Mouse (Mus musculus) thymus, adult 2 months (tissue): Measurements from ENCODE around the gene Mrps7. TPM values are rescaled to one million over a fixed set of nuclear protein-coding genes. Genes with fewer than 3 reads are reported as not detected.
"Not testable (repeated sequence)": the region's sequence is repeated elsewhere in the genome, so short reads cannot be mapped to it uniquely, and the experiment has no call there.

Experiments used
- DNase-seq: peaks from one replicate; pipeline ENCODE4 v3.0.0; 2021
- H3K27ac ChIP-seq: fragments of 200-500 bp; 2 replicates; pipeline ENCODE4 v1.5.1; 2012; ENCODE audit warnings: low read length, control low read depth; ENCODE audit not compliant: control insufficient read depth, insufficient read depth
- H3K27me3 ChIP-seq: fragments of 200-500 bp; 2 replicates; pipeline ENCODE4 v1.6.1; 2012; ENCODE audit warnings: mild to moderate bottlenecking, low read length, moderate library complexity, mixed read lengths; ENCODE audit not compliant: control insufficient read depth, insufficient read depth
- H3K36me3 ChIP-seq: fragments of 200-500 bp; 2 replicates; pipeline ENCODE4 v1.6.1; 2012; ENCODE audit warnings: mild to moderate bottlenecking, low read length, moderate library complexity; ENCODE audit not compliant: control insufficient read depth, insufficient read depth
- H3K4me1 ChIP-seq: fragments of 200-500 bp; replicated peaks from 2 replicates; pipeline ENCODE4 v1.6.1; 2012; ENCODE audit warnings: low read length; ENCODE audit not compliant: control insufficient read depth, insufficient read depth
- H3K4me3 ChIP-seq: fragments of 200-500 bp; 2 replicates; pipeline ENCODE4 v1.5.1; 2012; ENCODE audit warnings: mild to moderate bottlenecking, low read length, control low read depth, moderate library complexity; ENCODE audit not compliant: control insufficient read depth, insufficient read depth
- CTCF ChIP-seq: fragments of 200-500 bp; IDR thresholded peaks from 2 replicates; pipeline ENCODE4 v1.5.1; 2012; ENCODE audit warnings: mild to moderate bottlenecking, control low read depth, low read length, moderate library complexity, borderline replicate concordance; ENCODE audit not compliant: control insufficient read depth, poor library complexity, insufficient read depth; ENCODE audit errors: extremely low read depth
- POLR2A ChIP-seq: fragments of 200-500 bp; IDR thresholded peaks from 2 replicates; pipeline ENCODE4 v1.6.1; 2012; ENCODE audit warnings: mild to moderate bottlenecking, low read length, control low read depth, moderate library complexity; ENCODE audit not compliant: control insufficient read depth, poor library complexity, insufficient read depth; ENCODE audit errors: extremely low read depth
- WGBS: fragments of 180-500 bp; shearing (Covaris S2); methylation state at CpG from one replicate; pipeline ENCODE4 v1.1.7; 2018; 5-methylcytosine and 5-hydroxymethylcytosine counted together
- polyA plus RNA-seq: library from polyadenylated mRNA; depleted of rRNA; stranded (reverse); fragments of >200 nt; gene quantifications from 2 replicates; pipeline ENCODE4 v1.2.3, GENCODE M21; 2012

Gene Mrps7
- polyA plus RNA-seq, 1 experiment, result 25.0 TPM

DNA sequence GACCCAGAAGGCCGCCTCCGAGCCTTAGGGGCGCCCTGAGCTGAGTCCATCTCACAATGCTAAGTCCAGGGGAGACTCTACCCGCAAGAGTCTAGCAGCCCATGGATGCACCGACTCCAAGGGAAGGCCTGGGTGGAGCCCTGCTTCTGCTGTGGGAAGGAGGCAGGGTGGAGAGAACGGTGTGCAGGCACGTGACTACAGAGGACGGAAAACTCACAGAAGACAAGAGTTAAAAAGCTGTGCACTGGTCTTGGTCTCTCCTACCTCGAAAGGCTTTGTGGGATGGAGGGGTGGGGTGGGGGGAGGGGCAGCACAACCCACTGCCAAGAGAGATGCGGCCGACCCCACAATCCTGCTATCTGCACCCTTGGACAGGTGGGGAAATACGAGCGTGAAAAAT is 40.6 kb downstream of the Mrps7 start:
- H3K4me1 ChIP-seq, result peaks cover 48% of the 10 kb centered on the region
- no peaks in the 10 kb centered on the region for H3K27me3 ChIP-seq
- H3K27ac ChIP-seq, result no peak overlapping the region
- H3K36me3 ChIP-seq, result peaks cover 10% of the 10 kb centered on the region; the same call in 1 of the 2 replicates
- no peak overlapping the region for H3K4me3 ChIP-seq
- no peak for DNase-seq
- TF ChIP-seq CTCF, result no peak
- WGBS, result 88% methylated on average over 13 of the region's 13 CpGs

DNA sequence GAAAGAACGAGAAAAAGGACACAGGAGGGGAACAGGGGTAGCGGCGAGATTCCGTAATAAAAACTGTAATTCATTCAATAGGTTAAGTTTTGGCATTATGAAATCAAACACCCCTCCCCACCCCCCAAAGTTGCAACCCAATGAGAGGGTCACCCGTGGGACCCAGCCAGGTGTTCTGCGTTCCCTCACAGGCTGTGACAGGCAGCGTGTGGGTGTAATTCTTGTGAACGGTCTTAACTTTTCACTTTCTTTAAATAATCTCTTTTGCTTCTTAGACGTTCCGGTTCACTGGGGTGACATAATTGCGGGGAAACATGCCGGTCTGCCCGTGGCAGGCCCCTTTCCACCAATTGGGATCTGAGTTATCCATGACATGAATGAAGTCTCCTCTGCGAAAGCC is 41.8 kb downstream of the Mrps7 start:
- not testable (repeated sequence) for DNase-seq, H3K4me3 ChIP-seq, H3K27me3 ChIP-seq, H3K27ac ChIP-seq
- 91% methylated on average over 14 of the region's 14 CpGs for WGBS
- Histone ChIP-seq H3K4me1 (peaks cover 37% of the 10 kb centered on the region), H3K36me3 (peaks cover 15% of the 10 kb centered on the region; the same call in 1 of the 2 replicates)

DNA sequence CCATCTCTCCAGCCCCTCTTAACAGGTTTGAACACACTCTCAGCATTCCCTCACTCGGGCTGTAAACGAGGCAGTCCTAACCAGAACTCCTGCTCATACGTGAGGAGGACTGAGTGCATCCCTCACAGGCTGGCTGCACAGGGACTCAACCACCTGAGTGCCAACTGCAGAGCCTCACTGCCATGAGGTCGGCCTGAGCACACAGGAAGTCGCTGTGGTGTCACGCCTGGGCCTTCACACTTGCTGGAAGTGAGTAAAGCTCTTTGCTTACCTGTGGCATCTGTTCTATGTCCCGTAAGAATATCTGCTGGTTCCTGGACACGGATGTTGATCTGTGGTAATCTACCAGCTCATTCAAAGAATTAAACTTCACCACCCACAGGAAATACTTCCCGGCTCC is 42.7 kb downstream of the Mrps7 start:
- H3K36me3 ChIP-seq, result peaks cover 15% of the 10 kb centered on the region; the same call in 1 of the 2 replicates
- WGBS, result 62% methylated on average over 9 of the region's 9 CpGs

DNA sequence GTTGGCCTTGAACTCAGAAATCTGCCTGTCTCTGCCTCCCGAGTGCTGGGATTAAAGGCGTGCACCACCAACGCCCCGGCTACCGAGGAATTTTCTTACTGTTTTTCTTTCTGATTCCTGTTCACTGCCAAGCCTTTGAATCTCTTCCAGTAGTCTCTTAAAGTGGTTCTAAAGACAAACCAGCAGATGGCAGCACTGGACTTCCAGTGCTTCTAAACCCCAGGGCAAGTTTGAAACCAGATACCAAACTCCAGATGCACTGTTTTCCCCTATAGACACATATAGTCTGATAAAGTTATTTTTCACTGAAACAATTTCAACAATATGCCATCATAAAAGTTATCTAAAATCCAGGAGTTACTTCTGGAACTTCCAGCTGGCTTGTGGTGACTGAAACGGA is 43.7 kb downstream of the Mrps7 start:
- DNase-seq, result peak; percentile 59
- WGBS, result 64% methylated on average over 6 of the region's 6 CpGs
- Histone ChIP-seq H3K4me1 (peaks cover 20% of the 10 kb centered on the region), H3K4me3 (no peak overlapping the region), H3K27ac (no peak overlapping the region), H3K27me3 (no peaks in the 10 kb centered on the region), H3K36me3 (peaks cover 15% of the 10 kb centered on the region; the same call in 1 of the 2 replicates)
- TF ChIP-seq POLR2A, result no peak
- TF ChIP-seq CTCF, result no peak

More for the DNA sequence above, 42.7 kb downstream of the Mrps7 start:
- Histone ChIP-seq H3K27ac (no peak overlapping the region), H3K27me3 (no peaks in the 10 kb centered on the region), H3K4me1 (peaks cover 28% of the 10 kb centered on the region), H3K4me3 (no peak overlapping the region)
- DNase-seq, result peak; percentile 25
- TF ChIP-seq POLR2A (no peak), CTCF (no peak)

DNA sequence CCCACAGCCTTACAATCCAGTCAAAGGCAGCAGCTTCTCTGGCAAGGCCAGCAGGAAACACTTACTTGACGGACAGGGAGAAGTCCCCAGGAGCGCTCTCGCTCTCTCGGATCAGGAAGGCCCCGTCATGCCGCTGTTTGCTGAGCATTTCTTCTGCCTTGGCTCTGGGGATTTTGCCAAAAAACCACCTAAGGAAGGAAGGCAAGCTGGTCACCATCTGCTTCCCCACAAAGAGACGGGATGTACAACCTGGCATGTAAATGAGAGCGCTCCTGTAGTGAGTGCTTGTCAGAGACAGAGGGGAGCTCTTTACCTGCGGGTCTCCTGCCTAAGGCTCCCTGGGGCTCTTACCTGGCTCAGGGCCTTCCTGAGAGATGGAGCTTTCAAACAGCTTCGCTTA is 46.0 kb downstream of the Mrps7 start:
- no peak overlapping the region for H3K27ac ChIP-seq
- no peaks in the 10 kb centered on the region for H3K27me3 ChIP-seq
- H3K4me1 ChIP-seq, result peaks cover 7% of the 10 kb centered on the region
- TF ChIP-seq POLR2A (no peak), CTCF (no peak)
- H3K4me3 ChIP-seq, result no peak overlapping the region
- no peak for DNase-seq
- peaks cover 24% of the 10 kb centered on the region for H3K36me3 ChIP-seq
- 93% methylated on average over 10 of the region's 10 CpGs for WGBS

DNA sequence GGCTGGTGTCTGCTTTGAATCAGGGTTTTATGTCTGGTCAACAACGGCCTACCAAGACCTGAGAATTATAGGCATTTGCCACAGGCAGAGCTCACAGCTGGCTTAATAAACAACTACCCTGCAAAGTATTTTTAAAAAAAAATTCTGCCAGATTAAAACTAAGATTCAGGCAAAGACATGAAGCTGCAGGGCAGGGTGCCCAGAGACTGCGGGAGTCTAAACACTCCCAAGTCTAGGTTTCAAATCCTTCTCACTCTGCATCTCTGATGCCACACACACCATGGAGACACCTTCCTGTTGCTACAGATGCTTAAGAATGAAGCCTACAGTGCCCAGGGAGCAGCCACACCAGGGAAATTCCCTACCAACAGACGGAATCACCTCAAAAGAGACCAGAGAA is 48.0 kb downstream of the Mrps7 start:
- no peak for DNase-seq
- 97% methylated on average over 3 of the region's 3 CpGs for WGBS
- Histone ChIP-seq H3K27me3 (no peaks in the 10 kb centered on the region), H3K4me1 (peaks cover 2% of the 10 kb centered on the region), H3K4me3 (no peak overlapping the region), H3K36me3 (peaks cover 26% of the 10 kb centered on the region), H3K27ac (no peak overlapping the region)
- no peak for TF ChIP-seq POLR2A
- TF ChIP-seq CTCF, result no peak

DNA sequence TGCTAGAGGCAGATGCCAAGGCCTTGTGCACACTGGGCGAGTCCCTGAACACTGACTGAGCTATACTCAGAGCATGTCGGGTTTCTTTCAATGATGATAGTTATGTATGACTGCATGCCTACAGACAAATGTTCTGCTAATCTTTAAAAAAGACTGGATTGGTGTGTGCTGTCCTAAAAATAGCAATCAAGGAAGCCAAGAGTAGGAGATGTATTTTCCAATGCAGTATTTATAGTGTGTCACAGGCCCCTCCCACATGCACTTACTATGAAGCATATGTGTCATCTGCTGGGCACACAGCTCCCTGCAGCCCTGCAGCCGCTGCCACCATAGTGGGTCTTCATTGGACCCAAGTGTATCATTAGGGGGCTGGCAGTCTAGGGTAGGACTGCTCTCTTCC is 49.5 kb downstream of the Mrps7 start:
- WGBS, result 93% methylated on average over 3 of the region's 3 CpGs
- H3K27ac ChIP-seq, result no peak overlapping the region
- TF ChIP-seq CTCF, result no peak
- no peak for TF ChIP-seq POLR2A

More for the DNA sequence above, 49.5 kb downstream of the Mrps7 start:
- H3K4me3 ChIP-seq, result no peak overlapping the region
- H3K4me1 ChIP-seq, result no peaks in the 10 kb centered on the region
- H3K36me3 ChIP-seq, result peaks cover 26% of the 10 kb centered on the region
- no peaks in the 10 kb centered on the region for H3K27me3 ChIP-seq
- no peak for DNase-seq
